Mouse (Mus musculus) spleen, adult 2 months (tissue): ENCODE results near the gene Zg16. TPM values are rescaled to one million over a fixed set of nuclear protein-coding genes. Genes with fewer than 3 reads are reported as not detected.
"Not testable (repeated sequence)": the region's sequence is repeated elsewhere in the genome, so short reads cannot be mapped to it uniquely, and the experiment has no call there.

Experiments
- DNase-seq, 2 experiments: peaks; one replicate each; pipeline versions ENCODE4 v3.0.0 to v3.0.0-alpha.2; 2012 to 2021; ENCODE audit warnings: low spot score in 2 of 2, low read depth in 1 of 2
- H3K27ac ChIP-seq: fragments of 200-500 bp; 2 replicates; pipeline ENCODE4 v1.5.1; 2012; ENCODE audit warnings: low read length, inconsistent platforms; ENCODE audit not compliant: insufficient read depth
- H3K27me3 ChIP-seq: fragments of 200-500 bp; 2 replicates; pipeline ENCODE4 v1.6.1; 2012; ENCODE audit warnings: mild to moderate bottlenecking, moderate library complexity, low read length, inconsistent platforms; ENCODE audit not compliant: control insufficient read depth, insufficient read depth
- H3K36me3 ChIP-seq: fragments of 200-500 bp; 2 replicates; pipeline ENCODE4 v1.6.1; 2012; ENCODE audit warnings: mild to moderate bottlenecking, low read length, inconsistent platforms; ENCODE audit not compliant: control insufficient read depth, insufficient read depth
- H3K4me1 ChIP-seq: fragments of 200-500 bp; 2 replicates; pipeline ENCODE4 v1.6.1; 2011; ENCODE audit warnings: inconsistent platforms; ENCODE audit not compliant: control insufficient read depth, insufficient read depth, insufficient read length
- H3K4me3 ChIP-seq: fragments of 200-500 bp; 2 replicates; pipeline ENCODE4 v1.5.1; 2011; ENCODE audit warnings: mild to moderate bottlenecking, inconsistent platforms; ENCODE audit not compliant: insufficient read depth, insufficient read length; ENCODE audit errors: extremely low read depth
- CTCF ChIP-seq: fragments of 200-500 bp; IDR thresholded peaks from 2 replicates; pipeline ENCODE4 v1.5.1; 2011; ENCODE audit warnings: mild to moderate bottlenecking, inconsistent platforms; ENCODE audit not compliant: insufficient read depth, insufficient read length, insufficient replicate concordance; ENCODE audit errors: extremely low read depth
- POLR2A ChIP-seq: fragments of 200-500 bp; IDR thresholded peaks from 2 replicates; pipeline ENCODE4 v1.6.1; 2011; ENCODE audit warnings: low read depth, low read length, inconsistent platforms
- WGBS: fragments of 180-500 bp; shearing (Covaris S2); methylation state at CpG from one replicate; pipeline ENCODE4 v1.1.7; 2018; 5-methylcytosine and 5-hydroxymethylcytosine counted together
- polyA plus RNA-seq: library from polyadenylated mRNA; depleted of rRNA; stranded (reverse); fragments of >200 nt; gene quantifications from 2 replicates; pipeline ENCODE4 v1.2.3, GENCODE M21; 2012; rRNA removed

Gene Zg16
- polyA plus RNA-seq: 1,018 and 1,065 TPM in 2 replicates

- not testable (repeated sequence) for H3K36me3 ChIP-seq, DNase-seq, H3K4me3 ChIP-seq, H3K27me3 ChIP-seq
- 74% methylated on average over 6 of the region's 6 CpGs for WGBS
- Histone ChIP-seq H3K27ac (peak within 1 kb of the TSS; percentile 37), H3K4me1 (peaks cover 13% of the 10 kb centered on the region)
Observed at GRCm38 (mm10) chr7:127087278-127088010, at the start of gene Zg16. TSS of gene Zg16 (minus strand) at chr7:127087328.

DNA sequence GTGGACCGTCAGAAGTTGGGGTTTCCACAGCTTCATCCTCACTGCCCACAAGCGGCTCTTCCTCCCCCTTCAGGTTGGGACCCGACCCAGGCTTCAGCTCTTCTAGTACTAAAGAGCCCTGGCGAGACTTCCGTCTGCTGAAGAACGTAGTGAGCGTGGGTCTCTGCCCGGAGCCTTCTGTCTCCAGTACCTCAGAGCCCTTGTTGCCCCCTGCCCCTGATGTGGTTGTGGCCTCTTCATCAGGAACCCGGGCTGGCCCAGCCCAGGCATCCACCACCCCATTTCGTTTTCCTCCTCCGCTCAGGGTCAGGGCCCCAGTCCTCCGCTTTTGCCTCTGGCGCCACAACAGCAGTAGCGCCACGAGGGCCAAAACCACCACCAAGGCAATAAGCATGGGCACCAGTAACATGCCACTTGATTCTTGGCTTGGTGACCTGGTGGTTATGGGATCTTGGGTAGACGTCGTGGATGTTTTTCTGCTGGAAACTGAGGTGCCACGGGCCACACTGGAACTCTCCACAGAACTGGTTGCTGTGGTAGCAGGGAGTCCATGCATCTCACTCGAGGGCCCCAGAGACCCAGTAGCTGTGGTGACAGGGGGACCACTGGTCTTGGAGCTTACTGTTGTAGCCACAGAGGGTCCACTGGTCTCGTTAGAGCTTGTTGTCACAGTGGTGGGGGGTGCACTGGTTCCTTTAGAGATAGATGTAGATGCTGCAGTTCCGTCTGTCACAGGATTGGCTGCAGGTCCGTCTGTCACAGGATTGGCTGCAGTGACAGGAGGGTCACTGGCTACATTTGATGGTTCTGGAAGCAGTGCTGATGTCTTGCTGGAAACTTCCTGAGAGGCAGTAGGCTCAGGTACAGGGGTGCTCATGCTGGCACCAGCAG is 49.3 kb upstream of the Zg16 start:
- peak overlapping the region; percentile 80 for H3K27ac ChIP-seq
- H3K27me3 ChIP-seq: no peaks in the 10 kb centered on the region
- no peaks in the 10 kb centered on the region for H3K36me3 ChIP-seq
- peaks cover 43% of the 10 kb centered on the region for H3K4me1 ChIP-seq
- no peak for TF ChIP-seq CTCF
- TF ChIP-seq POLR2A: no peak
- H3K4me3 ChIP-seq: peak overlapping the region; percentile 54
- no peak for DNase-seq
- WGBS: 21% methylated on average over 22 of the region's 22 CpGs

DNA sequence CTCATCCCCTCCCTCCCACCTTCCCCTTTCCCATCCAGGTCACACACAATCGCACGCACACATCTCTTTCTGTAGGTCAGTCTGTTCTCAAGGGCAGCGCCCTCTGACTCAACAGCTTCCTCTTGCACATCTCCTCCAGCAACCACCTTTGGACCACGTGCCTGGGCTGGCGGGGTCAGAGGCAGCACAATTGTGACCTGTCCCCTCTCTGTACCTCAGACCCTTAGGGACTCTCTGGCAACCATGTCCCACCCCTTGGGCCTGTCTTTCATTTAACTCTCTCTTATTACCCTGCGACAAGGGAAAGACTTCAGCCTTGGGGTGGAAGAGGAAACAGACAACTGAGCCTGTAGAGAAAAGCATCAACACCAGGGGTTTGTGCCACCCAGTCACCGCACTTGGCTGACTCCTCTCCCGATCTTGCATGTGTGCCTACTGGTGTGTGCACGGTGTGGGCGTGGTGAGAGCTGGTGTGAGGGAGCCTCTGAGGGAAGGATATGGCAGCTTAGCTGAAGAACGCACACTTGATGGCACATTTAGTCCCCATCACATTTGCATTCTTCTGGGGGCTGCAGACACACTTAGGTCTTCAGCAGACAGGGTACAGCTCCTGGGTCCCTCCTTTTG is 47.8 kb upstream of the Zg16 start:
- H3K4me3 ChIP-seq: peak overlapping the region; percentile 17; the same call in 1 of the 2 replicates
- H3K36me3 ChIP-seq: no peaks in the 10 kb centered on the region
- peaks cover 40% of the 10 kb centered on the region for H3K4me1 ChIP-seq
- 11% methylated on average over 11 of the region's 11 CpGs for WGBS
- peak overlapping the region; percentile 49 for H3K27ac ChIP-seq
- H3K27me3 ChIP-seq: no peaks in the 10 kb centered on the region
- TF ChIP-seq CTCF (no peak), POLR2A (no peak)
- DNase-seq: peak in 1 of 2 experiments; percentile 67

DNA sequence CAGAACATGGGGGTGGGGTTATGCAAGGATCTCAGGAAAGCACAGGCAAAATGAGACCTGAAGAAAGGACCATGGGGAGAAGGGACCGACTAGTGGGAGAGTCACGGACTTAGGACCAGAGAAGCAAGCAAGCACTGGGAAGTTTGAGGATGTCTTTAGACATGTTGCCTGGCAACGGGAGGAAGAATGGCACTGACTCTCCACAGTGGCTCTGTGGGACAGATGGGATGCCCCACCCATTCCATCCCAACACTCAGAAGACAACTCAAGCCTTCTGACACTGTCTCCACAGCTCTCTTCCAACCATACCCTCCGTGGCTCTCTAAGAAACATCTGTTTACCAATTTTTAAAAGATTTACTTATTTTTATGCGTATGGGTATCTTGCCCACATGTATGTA is 46.0 kb upstream of the Zg16 start:
- peaks cover 38% of the 10 kb centered on the region for H3K4me1 ChIP-seq
- 78% methylated on average over 5 of the region's 5 CpGs for WGBS
- no peak for DNase-seq

DNA sequence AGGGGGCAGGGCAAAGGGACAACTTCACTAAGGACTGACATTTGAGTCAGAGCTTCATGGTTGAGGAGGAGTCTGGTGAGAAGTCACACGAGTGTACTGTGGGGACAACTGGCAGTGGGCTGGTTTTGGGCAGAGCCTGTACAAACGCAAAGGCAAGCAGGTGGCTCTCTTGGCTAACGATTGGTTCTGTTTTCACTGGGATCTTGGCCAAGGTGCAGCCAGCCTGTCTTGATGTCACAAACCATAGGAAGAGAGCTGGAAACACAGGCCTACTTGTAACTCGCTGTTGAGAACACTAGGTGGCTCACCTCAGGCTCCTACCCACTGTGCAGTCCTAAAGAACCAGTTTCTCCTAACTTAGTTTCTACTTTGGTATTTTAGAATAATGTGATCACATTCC is 42.5 kb upstream of the Zg16 start:
- Histone ChIP-seq H3K4me3 (no peak overlapping the region), H3K4me1 (peaks cover 8% of the 10 kb centered on the region), H3K27ac (0 out of 2 replicates have a peak overlapping the region, but pooled peaks have one; percentile 22), H3K36me3 (no peaks in the 10 kb centered on the region), H3K27me3 (no peaks in the 10 kb centered on the region)
- 14% methylated on average over 4 of the region's 4 CpGs for WGBS
- DNase-seq: peak in 1 of 2 experiments; percentile 40
- peak; percentile 43; the same call in 1 of the 2 replicates for TF ChIP-seq CTCF
- no peak for TF ChIP-seq POLR2A

More for the DNA sequence above, 46.0 kb upstream of the Zg16 start:
- H3K27ac ChIP-seq: no peak overlapping the region
- no peak overlapping the region for H3K4me3 ChIP-seq
- no peak for TF ChIP-seq CTCF
- no peak for TF ChIP-seq POLR2A
- H3K27me3 ChIP-seq: no peaks in the 10 kb centered on the region
- H3K36me3 ChIP-seq: no peaks in the 10 kb centered on the region

GRCm38 (mm10) chr7:127121911-127122270 is 34.8 kb upstream of the Zg16 start, which contains the start of gene Qprt:
TSS of gene Qprt (minus strand) at chr7:127122226.
- no peak within 1 kb of the TSS for H3K4me3 ChIP-seq
- no peak for DNase-seq

More at GRCm38 (mm10) chr7:127121911-127122270, 34.8 kb upstream of the Zg16 start, which contains the start of gene Qprt:
- Histone ChIP-seq H3K27me3 (no peaks in the 10 kb centered on the region), H3K36me3 (no peaks in the 10 kb centered on the region), H3K4me1 (no peaks in the 10 kb centered on the region), H3K27ac (no peak within 1 kb of the TSS)
- 75% methylated on average over 7 of the region's 7 CpGs for WGBS
- no peak for TF ChIP-seq POLR2A
- TF ChIP-seq CTCF: no peak
